Mouse (Mus musculus) yolk sac, embryonic 10.5 days (tissue): ENCODE results near the gene Pgk1.
A peak's percentile ranks its signal among the peaks of the same experiment; 100 is the strongest.
"Not testable (repeated sequence)": the region's sequence is repeated elsewhere in the genome, so short reads cannot be mapped to it uniquely, and the experiment has no call there.

Experiments used
- DNase-seq: peaks from one replicate; pipeline ENCODE4 v3.0.0-alpha.2; 2017; ENCODE audit warnings: low spot score

The Pgk1 gene

DNA sequence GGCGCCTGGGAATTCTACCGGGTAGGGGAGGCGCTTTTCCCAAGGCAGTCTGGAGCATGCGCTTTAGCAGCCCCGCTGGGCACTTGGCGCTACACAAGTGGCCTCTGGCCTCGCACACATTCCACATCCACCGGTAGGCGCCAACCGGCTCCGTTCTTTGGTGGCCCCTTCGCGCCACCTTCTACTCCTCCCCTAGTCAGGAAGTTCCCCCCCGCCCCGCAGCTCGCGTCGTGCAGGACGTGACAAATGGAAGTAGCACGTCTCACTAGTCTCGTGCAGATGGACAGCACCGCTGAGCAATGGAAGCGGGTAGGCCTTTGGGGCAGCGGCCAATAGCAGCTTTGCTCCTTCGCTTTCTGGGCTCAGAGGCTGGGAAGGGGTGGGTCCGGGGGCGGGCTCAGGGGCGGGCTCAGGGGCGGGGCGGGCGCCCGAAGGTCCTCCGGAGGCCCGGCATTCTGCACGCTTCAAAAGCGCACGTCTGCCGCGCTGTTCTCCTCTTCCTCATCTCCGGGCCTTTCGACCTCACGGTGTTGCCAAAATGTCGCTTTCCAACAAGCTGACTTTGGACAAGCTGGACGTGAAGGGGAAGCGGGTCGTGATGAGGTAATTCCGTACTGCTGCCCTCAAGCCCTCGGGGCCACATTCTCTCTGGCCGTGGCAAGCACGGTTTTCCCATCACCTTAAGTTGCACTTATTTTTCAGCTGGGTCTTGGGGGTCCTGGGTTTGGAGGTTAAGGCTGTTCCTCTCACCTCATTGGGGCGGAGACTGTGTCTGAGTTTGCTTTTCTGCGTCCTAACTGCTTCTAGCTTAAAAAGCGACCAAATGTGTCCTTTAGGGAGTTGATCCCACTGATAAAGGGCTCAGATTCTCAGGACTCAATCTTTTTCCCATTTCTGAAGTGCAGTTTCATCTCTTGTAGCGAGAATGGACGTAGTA, at the start of gene Pgk1:
Pgk1 (plus strand) TSS at position 388 of the 937 bp plus-strand sequence.
- peak; percentile 95 for DNase-seq

DNA sequence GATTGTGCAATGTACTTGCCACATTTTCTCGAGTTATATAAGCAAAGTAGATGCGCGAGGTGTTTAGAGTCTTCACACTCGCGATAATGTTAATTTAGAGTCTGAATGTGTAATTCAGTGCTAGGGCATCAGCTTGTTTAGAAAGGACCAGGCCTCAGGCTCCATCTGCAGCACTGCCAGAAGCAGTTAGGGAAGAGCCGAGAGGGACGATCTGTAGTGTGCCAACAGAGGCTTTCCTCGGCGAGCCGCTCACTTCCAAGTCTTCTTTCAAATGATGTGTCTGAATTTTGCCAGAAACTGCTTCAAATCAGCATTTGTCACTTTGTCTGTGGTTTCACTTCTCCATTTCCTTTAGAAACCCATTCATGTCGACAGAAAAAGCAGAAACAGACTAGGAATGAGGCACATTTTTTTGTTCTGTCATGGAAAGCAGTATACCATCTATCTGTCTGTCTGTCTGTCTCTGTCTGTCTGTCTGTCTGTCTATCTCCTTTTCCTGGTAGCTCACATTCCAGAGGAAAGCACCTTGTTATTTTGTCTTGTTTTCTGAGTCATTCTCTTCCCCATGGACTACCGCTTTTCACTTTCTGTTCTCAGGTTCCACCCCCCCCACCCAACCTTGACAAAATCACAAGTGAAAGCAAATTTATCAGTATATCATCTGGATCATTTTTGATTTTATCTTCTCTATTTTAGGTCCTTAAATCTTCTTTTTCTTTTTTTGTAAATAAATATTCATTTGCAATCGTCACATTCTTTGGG, 47.4 kb upstream of the Pgk1 start:
- DNase-seq: no peak

DNA sequence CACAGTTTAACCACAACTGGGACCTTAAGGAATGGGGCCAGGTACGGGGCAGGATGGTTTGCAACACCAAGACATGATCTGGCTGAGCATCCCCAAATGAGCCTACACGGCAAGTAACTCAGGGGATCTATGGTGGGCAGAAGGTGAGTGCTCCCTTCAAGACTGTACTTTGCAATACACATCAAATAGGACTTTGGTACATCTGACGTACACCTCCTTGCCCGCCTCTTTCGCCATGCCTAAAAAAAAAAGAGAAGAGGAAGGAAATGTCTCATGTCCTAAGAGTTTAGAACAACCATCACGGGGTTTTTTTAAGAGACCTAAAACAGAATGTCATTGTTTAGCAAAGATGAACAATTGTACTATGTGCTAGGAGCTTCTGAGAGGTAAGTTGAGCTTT, 44.0 kb upstream of the Pgk1 start, which contains the start of gene Tlr13:
Tlr13 (plus strand) TSS at position 269 of the 400 bp plus-strand sequence.
- no peak for DNase-seq

DNA sequence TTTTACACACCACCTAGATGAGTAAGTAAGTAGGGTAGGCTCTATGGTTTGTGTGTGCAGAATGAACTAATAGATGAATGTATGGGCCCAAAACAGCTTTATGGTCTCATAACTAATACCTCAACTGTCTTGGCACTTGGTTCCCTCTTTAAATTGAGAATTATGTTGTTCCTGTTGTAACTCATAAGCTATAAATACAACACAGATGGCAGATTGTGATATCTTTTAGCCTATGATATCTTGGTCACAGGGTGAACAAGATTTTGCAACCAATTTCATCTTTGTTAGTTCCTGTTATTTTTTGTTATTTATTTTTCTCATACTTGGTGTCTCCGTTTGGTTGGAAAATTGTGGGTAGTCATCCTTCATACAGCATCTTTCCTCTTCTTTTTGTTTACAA, 38.7 kb upstream of the Pgk1 start:
- no peak for DNase-seq

DNA sequence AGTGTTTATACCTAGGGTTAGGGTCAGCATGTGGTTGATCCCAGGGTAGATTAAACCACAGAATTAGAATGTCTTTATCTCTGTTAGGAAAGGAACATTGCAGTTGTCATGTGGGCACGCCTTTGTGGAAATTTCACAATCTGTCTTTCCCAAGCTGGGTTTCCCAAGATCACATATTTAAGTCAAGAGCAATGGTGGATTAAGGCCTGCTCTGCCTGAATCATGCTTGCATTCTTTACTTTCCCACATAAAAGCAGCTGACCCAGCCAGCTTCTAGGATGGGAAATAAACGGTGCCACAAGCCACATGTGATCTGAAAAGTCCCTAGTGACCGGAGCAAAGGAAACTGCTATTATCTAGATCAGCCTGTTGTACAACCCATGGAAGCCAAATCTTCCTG, 37.4 kb upstream of the Pgk1 start:
- DNase-seq: no peak

GRCm38 (mm10) chrX:106154180-106154586, 32.7 kb upstream of the Pgk1 start:
- peak; percentile 61 for DNase-seq

DNA sequence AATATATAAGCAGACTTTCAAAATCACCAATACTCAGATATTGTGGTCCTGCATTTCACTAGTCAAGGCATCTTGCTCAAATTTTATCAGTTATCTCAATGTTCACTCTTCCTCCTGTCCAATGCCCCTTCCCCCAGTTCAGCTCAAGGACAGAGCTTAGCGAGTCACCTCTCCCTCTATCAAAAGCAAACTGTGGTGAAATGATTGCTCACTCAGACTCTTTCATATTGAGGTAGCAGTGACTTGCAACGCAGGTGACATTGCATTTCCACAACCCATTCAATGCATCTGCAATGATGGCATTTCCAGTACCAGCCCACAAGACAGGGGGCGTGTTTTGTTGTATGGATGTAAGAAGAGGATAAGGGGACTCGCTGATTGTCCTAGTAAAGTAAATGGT, 31.0 kb upstream of the Pgk1 start:
- DNase-seq: no peak

- DNase-seq: peak; percentile 55
Observed at GRCm38 (mm10) chrX:106163995-106164394, 22.9 kb upstream of the Pgk1 start.

GRCm38 (mm10) chrX:106164555-106164954, 22.3 kb upstream of the Pgk1 start:
- DNase-seq: peak; percentile 58

DNA sequence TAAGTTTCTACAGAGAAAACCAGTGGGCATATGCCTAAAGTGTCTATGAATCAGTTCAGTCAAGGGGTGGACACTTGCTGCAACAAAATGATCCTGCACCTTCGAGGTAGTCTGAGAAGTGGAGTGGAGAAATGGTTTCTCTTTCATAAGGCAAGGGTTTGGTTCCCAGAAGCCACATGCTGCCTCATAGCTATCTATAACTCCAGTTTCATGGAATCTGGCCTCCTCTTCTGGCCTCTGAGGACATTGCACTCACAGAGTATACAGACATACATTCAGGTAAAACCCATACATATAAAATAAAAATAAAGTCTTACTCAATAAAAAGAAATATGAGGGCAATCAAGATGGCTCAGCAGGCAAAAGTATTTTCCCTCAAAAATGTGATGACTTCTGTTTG, 21.8 kb upstream of the Pgk1 start:
- peak; percentile 24 for DNase-seq

DNA sequence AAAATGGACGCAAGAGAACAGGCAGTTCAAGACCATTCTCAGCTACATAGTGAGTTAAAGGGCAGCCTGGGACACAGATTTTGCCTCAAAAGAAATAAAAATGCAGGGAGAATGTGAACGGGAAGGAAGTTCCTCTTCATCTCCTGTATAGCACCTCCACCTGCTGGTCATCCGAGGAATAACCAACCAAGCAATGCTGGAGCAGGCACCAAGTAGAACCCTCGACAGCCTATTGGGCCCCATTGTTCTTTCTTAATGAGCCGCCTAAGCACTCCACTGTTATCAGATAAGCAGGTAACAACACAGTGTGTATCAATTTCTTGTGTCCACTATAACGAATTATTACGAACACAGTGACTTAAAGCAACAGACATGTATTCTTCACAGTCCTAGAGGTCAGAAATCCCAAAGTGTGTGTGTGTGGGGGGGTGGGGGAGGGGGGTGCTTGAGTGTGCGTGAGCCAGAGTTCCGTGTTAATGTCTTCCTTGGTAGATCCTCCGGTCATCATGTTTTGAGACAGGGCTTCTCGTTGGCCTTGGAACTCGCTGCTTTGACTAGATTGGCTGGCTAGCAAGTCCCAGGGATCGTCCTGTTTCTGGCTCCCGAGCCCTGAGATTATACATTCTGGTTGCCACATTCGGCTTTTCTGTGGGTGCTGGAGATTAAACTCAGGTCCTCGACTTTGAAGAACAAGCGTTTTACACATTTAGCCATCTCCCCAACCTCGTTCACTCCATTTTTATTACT, 15.6 kb upstream of the Pgk1 start:
- peak; percentile 65 for DNase-seq

DNA sequence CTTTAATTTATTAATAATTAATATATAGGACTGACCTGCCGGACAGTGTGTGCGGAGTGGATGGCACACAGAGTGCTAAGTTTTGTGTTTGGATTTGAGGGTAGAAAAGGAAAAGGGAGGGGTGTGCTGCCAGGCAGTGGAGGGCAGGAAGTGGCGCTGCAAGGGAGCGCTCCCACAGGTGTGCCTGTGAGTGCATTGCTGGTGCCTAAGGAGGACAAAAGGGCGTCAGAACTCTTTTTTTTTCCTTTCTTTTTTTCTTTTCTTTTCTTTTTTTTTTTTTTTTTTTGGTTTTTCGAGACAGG, 15.1 kb upstream of the Pgk1 start:
- no peak for DNase-seq

- no peak for DNase-seq
Observed at GRCm38 (mm10) chrX:106176331-106176730, 10.6 kb upstream of the Pgk1 start.

DNA sequence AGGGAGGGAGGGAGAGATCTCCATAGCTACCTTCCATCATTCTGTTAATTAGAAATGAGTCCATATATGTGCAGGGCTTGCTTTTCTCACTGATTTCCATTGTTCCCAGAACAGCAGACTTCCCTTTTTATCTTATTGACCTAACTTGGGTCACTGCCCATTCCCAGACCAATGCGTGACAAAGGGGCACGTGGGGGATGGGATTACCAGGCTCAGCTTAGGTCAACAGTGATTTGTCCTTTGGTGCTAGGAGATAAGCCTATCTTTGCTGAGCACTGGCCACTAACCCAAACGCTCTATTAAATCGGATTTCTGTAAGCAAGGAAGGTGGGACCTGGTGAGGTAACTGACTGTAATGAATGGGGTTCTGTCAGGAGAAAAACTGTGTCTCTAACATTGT, 2.6 kb upstream of the Pgk1 start:
- DNase-seq: peak; percentile 22

DNA sequence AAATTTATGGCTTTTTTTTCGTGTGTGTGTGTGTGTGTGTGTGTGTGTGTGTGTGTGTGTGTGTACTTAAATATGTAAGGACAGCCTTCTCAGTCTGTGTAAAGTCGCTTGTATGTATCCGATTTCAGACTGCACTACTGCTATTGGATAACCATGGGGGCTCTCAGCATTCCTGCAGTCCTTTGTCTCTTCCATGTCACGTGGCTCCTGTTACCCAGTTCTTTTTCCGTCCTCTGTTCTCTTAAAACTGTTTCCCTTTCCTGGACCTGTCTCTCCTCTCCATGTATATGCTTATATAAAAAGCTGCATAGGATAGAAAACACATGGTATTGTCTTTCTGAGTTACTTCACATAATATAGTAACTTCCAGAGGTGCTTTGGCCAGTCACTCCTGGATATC, 1.2 kb upstream of the Pgk1 start:
- DNase-seq: no peak

DNA sequence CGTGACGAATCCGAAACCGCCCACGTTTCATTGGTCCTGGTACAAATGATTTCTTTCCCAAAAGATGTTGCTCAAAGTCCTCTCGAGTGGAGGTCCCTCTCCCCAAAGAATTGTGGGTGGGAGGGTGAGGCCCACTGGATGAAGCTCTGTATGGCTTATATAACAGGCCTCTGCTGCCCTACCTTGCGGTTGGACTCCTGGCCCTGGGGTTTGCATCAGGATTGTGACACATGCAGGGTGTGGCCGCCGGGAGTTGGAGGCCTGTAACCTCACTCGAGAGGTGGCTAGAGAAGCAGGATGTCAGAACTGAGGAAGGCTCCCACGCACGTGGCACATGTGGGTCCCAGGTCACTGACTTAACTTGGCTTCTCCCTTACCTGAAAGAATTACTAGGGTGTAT, 837 bp downstream of the Pgk1 start:
- DNase-seq: peak; percentile 61

GRCm38 (mm10) chrX:106189356-106189755, 2.5 kb downstream of the Pgk1 start:
- DNase-seq: no peak

- no peak for DNase-seq
Observed at GRCm38 (mm10) chrX:106190091-106190490, 3.2 kb downstream of the Pgk1 start.

DNA sequence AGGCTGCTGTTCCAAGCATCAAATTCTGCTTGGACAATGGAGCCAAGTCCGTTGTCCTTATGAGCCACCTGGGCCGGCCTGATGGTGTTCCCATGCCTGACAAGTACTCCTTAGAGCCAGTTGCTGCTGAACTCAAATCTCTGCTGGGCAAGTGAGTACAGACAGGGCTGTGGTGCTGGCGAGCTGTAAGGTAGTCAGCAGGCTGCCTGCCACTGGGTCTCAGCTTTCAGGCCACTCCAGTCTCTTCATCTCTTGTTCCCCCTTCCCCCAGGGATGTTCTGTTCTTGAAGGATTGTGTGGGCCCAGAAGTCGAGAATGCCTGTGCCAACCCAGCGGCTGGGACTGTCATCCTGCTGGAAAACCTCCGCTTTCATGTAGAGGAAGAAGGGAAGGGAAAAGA, 7.5 kb downstream of the Pgk1 start:
- not testable (repeated sequence) for DNase-seq

DNA sequence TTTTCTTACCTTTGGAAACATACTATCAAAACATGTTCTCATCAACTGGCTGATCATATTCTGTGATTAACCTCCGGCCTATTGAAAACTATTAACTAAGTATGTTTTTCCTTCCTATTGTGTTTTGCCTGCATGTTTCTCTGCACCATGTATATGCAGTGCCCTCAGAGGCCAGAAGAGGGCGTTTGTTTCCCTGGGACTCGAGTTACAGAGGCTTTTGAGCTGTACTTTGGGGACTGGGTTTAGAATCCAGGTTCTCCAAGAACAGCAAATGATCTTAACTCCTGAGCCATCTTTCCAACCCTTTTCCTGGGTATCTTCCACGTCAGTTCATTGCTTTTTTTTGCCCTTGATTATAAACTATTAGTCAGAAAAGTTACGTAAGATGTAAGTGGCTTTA, 10.4 kb downstream of the Pgk1 start:
- no peak for DNase-seq

- DNase-seq: no peak
Observed at GRCm38 (mm10) chrX:106198904-106199303, 12.0 kb downstream of the Pgk1 start.

DNA sequence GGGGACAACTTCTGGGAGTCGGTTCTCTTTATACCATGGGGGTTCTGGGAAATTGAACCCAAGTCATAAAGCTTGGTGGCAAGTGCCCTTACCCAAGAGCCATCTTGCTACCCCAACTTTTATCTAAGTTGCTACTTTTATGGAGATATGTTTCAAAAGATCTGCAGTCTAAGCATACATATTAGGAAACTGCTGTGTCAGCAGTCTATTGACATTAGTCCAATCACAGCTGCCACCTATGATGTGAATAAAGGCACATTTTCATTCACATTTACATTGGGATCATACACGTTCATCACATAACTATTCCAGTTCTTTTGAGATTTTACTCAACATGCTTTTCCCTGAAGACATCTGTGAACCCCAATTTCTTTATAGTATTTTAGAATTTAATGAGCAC, 22.2 kb downstream of the Pgk1 start:
- no peak for DNase-seq
